Mouse (Mus musculus): ENCODE data around the gene Marc2. TPM values are rescaled to one million over a fixed set of nuclear protein-coding genes. Genes with fewer than 3 reads are reported as not detected.

The Marc2 gene
- polyA plus RNA-seq, 1 experiment from 2014 or later = 154 TPM

DNA sequence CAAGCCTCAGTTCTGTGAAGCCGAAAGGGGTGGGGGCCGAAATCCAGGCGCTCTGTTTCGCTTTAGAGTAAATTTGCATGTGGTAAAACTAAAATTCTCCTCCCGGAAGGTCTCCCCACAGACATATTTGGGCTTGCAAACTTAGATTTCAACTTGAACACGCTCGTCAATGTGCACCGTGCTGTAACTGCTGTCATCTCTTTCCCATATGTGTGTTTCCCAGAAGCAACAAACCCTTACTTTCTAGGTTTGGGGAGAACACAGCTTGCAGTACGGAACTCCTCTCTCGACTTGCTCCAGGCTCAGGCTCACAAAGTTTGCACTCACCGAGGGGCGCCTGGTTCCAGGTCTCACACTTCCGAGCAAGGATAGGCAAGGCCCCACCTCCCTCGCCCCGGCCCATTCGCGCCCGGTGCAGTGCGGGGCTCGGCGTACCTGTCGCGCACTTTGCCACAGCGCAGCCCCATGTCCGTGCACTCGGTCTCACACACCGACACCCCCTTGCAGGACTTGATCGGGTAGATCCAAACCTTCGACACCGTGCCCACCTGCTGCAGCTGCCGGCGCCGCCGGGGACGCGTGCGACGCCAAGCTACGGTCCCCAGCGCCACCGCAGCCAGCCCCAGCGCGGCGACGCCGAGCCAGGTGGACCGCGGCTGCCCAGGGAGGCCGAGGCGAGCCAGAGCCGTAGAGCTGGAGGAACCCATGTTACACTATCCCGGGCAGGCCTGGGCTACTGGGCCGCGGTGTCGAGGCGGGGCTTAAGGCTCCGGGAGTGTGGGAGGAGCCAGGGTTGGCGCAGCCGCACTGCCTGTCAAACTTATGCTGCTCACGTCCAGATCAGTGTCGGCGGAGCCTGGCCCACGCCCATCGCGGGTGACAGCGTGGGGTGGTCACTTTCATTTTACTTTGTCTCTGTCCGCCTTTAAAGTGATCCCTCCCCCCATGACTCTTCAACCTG is 860 bp downstream of the Marc2 start:
- Histone ChIP-seq H3K4me3 (ENCODE audit: low read length) (peak overlapping the region; percentile 93), H3K4me1 (replicated peaks; ENCODE audit: control insufficient read depth, insufficient read depth, low read length) (peaks cover 15% of the 10 kb centered on the region), H3K27ac (ENCODE audit: low read length) (peak overlapping the region; percentile 91), H3K9ac (ENCODE audit: low read length) (peak overlapping the region; percentile 94), H3K27me3 (ENCODE audit: control insufficient read depth, insufficient read depth, low read depth, low read length) (no peaks in the 10 kb centered on the region), H3K36me3 (ENCODE audit: control insufficient read depth, insufficient read depth, low read length) (peaks cover under 1% of the 10 kb centered on the region; the same call in 1 of the 2 replicates), H3K4me2 (ENCODE audit: low read depth, low read length) (peak overlapping the region; percentile 67), H3K9me3 (ENCODE audit: control insufficient read depth, low read length) (no peaks in the 10 kb centered on the region)
- under 1% methylated on average over 67 of the region's 67 CpGs for WGBS
- peak; percentile 99 for ATAC-seq (ENCODE audit: low read depth)

- H3K36me3 ChIP-seq (ENCODE audit: control insufficient read depth, insufficient read depth, low read length) = peaks cover 3% of the 10 kb centered on the region; the same call in 1 of the 2 replicates
- H3K4me3 ChIP-seq (ENCODE audit: low read length) = peak overlapping the region; percentile 93
- no peak for ATAC-seq (ENCODE audit: low read depth)
- peaks cover 15% of the 10 kb centered on the region for H3K4me1 ChIP-seq (replicated peaks; ENCODE audit: control insufficient read depth, insufficient read depth, low read length)
- peak overlapping the region; percentile 91 for H3K27ac ChIP-seq (ENCODE audit: low read length)
- peak overlapping the region; percentile 67 for H3K4me2 ChIP-seq (ENCODE audit: low read depth, low read length)
- no peaks in the 10 kb centered on the region for H3K9me3 ChIP-seq (ENCODE audit: control insufficient read depth, low read length)
- H3K9ac ChIP-seq (ENCODE audit: low read length) = peak overlapping the region; percentile 94
- 18% methylated on average over 15 of the region's 15 CpGs for WGBS
- no peaks in the 10 kb centered on the region for H3K27me3 ChIP-seq (ENCODE audit: control insufficient read depth, insufficient read depth, low read depth, low read length)
Observed at GRCm38 (mm10) chr1:184844326-184845066, 1.8 kb downstream of the Marc2 start.

DNA sequence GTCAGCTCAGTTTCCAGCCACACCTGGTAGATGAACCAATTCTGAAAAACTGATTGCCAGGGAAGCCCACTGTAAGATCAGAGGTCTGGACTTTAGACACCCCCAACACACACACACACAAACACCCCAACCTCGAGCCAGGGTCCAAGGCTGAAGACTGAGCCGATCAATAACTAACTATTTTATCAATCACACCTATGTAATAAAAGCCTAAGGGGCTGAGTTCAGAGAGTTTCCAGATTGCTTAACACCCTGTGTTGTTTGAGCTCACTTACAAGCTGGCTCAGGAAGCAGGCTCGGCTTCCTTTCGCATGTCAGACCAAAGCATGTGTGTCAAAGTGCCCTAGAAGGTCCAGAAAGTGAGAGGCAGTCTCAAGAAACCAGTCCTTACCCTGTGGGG is 8.6 kb downstream of the Marc2 start:
- WGBS = 71% methylated on average over 4 of the region's 4 CpGs
- no peak overlapping the region for H3K9ac ChIP-seq (ENCODE audit: low read length)

DNA sequence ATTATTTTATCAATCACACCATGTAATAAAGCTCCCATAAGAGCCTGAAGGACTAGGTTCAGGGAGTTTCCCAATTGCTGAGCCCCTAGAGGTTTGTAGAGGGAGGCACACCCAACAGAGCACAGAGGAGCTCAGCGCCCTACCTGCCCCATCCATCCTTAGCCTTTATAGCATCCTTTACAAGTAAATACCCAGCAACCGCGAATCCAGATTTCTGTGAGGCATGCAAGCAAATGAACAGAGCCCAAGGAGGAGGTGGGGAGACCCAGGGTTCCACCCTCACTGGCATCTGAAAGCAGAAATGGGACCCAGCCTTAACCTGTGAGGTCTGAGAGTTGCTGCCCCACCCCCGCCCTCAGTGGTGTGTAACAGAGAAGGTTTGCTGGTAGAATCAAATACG is 9.9 kb downstream of the Marc2 start:
- no peak for ATAC-seq (ENCODE audit: low read depth)
- WGBS = 76% methylated on average over 5 of the region's 5 CpGs
- Histone ChIP-seq H3K27ac (ENCODE audit: low read length) (no peak overlapping the region), H3K9ac (ENCODE audit: low read length) (no peak overlapping the region), H3K4me1 (replicated peaks; ENCODE audit: control insufficient read depth, insufficient read depth, low read length) (no peaks in the 10 kb centered on the region), H3K9me3 (ENCODE audit: control insufficient read depth, low read length) (no peaks in the 10 kb centered on the region), H3K27me3 (ENCODE audit: control insufficient read depth, insufficient read depth, low read depth, low read length) (no peaks in the 10 kb centered on the region), H3K4me3 (ENCODE audit: low read length) (no peak overlapping the region), H3K4me2 (ENCODE audit: low read depth, low read length) (no peak overlapping the region), H3K36me3 (ENCODE audit: control insufficient read depth, insufficient read depth, low read length) (peaks cover 26% of the 10 kb centered on the region)

More for the DNA sequence above, 8.6 kb downstream of the Marc2 start:
- ATAC-seq (ENCODE audit: low read depth) = no peak
- no peak overlapping the region for H3K27ac ChIP-seq (ENCODE audit: low read length)
- H3K27me3 ChIP-seq (ENCODE audit: control insufficient read depth, insufficient read depth, low read depth, low read length) = no peaks in the 10 kb centered on the region
- H3K4me3 ChIP-seq (ENCODE audit: low read length) = no peak overlapping the region
- H3K4me1 ChIP-seq (replicated peaks; ENCODE audit: control insufficient read depth, insufficient read depth, low read length) = no peaks in the 10 kb centered on the region
- H3K4me2 ChIP-seq (ENCODE audit: low read depth, low read length) = no peak overlapping the region
- H3K36me3 ChIP-seq (ENCODE audit: control insufficient read depth, insufficient read depth, low read length) = peaks cover 14% of the 10 kb centered on the region
- no peaks in the 10 kb centered on the region for H3K9me3 ChIP-seq (ENCODE audit: control insufficient read depth, low read length)

GRCm38 (mm10) chr1:184833499-184833898 is 12.8 kb downstream of the Marc2 start:
- Histone ChIP-seq H3K9ac (ENCODE audit: low read length) (no peak overlapping the region), H3K27ac (ENCODE audit: low read length) (no peak overlapping the region), H3K9me3 (ENCODE audit: control insufficient read depth, low read length) (no peaks in the 10 kb centered on the region), H3K4me3 (ENCODE audit: low read length) (no peak overlapping the region), H3K4me1 (replicated peaks; ENCODE audit: control insufficient read depth, insufficient read depth, low read length) (no peaks in the 10 kb centered on the region), H3K36me3 (ENCODE audit: control insufficient read depth, insufficient read depth, low read length) (peaks cover 31% of the 10 kb centered on the region), H3K27me3 (ENCODE audit: control insufficient read depth, insufficient read depth, low read depth, low read length) (no peaks in the 10 kb centered on the region), H3K4me2 (ENCODE audit: low read depth, low read length) (no peak overlapping the region)
- WGBS = 84% methylated on average over 7 of the region's 7 CpGs
- no peak for ATAC-seq (ENCODE audit: low read depth)

GRCm38 (mm10) chr1:184832211-184832610 is 14.0 kb downstream of the Marc2 start:
- Histone ChIP-seq H3K36me3 (ENCODE audit: control insufficient read depth, insufficient read depth, low read length) (peaks cover 31% of the 10 kb centered on the region), H3K27ac (ENCODE audit: low read length) (no peak overlapping the region), H3K4me2 (ENCODE audit: low read depth, low read length) (no peak overlapping the region), H3K27me3 (ENCODE audit: control insufficient read depth, insufficient read depth, low read depth, low read length) (no peaks in the 10 kb centered on the region), H3K9me3 (ENCODE audit: control insufficient read depth, low read length) (no peaks in the 10 kb centered on the region), H3K4me1 (replicated peaks; ENCODE audit: control insufficient read depth, insufficient read depth, low read length) (no peaks in the 10 kb centered on the region), H3K4me3 (ENCODE audit: low read length) (no peak overlapping the region), H3K9ac (ENCODE audit: low read length) (no peak overlapping the region)
- 82% methylated on average over 10 of the region's 10 CpGs for WGBS
- no peak for ATAC-seq (ENCODE audit: low read depth)

GRCm38 (mm10) chr1:184829897-184830296 is 16.4 kb downstream of the Marc2 start:
- H3K36me3 ChIP-seq (ENCODE audit: control insufficient read depth, insufficient read depth, low read length) = peaks cover 24% of the 10 kb centered on the region

DNA sequence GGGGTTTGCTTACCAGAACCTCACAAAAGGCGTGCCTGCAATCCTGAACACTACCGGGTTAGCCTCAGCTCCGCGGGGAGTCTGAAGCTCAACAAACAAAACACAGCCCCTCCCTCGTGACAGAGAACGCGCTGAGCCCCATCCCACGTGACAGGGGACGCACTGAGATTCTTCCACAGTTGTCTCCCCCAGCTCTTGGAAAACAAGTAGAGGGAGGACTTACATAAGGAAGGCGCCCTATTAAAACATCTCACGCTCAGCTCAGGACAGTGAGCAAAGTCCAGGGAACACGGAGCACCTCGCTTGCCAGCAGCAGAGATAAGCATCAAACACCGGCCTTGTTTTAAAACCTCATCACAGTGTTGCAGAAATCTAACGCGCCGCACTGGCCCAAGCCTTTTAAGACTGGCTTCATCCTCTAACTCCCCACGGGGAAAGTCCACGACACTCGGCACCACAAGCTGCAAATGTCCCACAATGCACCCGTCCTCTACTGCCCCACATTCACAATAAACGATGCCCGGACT is 19.0 kb downstream of the Marc2 start:
- no peaks in the 10 kb centered on the region for H3K9me3 ChIP-seq (ENCODE audit: control insufficient read depth, low read length)
- H3K27me3 ChIP-seq (ENCODE audit: control insufficient read depth, insufficient read depth, low read depth, low read length) = no peaks in the 10 kb centered on the region
- H3K36me3 ChIP-seq (ENCODE audit: control insufficient read depth, insufficient read depth, low read length) = peaks cover 16% of the 10 kb centered on the region
- no peak for ATAC-seq (ENCODE audit: low read depth)
- no peak overlapping the region for H3K27ac ChIP-seq (ENCODE audit: low read length)
- no peak overlapping the region for H3K9ac ChIP-seq (ENCODE audit: low read length)
- WGBS = 26% methylated on average over 23 of the region's 23 CpGs
- H3K4me2 ChIP-seq (ENCODE audit: low read depth, low read length) = peak overlapping the region; percentile 21; the same call in 1 of the 2 replicates
- peaks cover 3% of the 10 kb centered on the region; the same call in 1 of the 2 replicates for H3K4me1 ChIP-seq (replicated peaks; ENCODE audit: control insufficient read depth, insufficient read depth, low read length)
- H3K4me3 ChIP-seq (ENCODE audit: low read length) = no peak overlapping the region

More at GRCm38 (mm10) chr1:184829897-184830296, 16.4 kb downstream of the Marc2 start:
- no peaks in the 10 kb centered on the region for H3K4me1 ChIP-seq (replicated peaks; ENCODE audit: control insufficient read depth, insufficient read depth, low read length)
- no peaks in the 10 kb centered on the region for H3K27me3 ChIP-seq (ENCODE audit: control insufficient read depth, insufficient read depth, low read depth, low read length)
- no peak overlapping the region for H3K27ac ChIP-seq (ENCODE audit: low read length)
- no peak overlapping the region for H3K4me2 ChIP-seq (ENCODE audit: low read depth, low read length)
- H3K9me3 ChIP-seq (ENCODE audit: control insufficient read depth, low read length) = no peaks in the 10 kb centered on the region
- 0 out of 2 replicates have a peak, but pooled peaks have one; percentile 9 for ATAC-seq (ENCODE audit: low read depth)
- no peak overlapping the region for H3K4me3 ChIP-seq (ENCODE audit: low read length)
- 82% methylated on average over 8 of the region's 8 CpGs for WGBS
- H3K9ac ChIP-seq (ENCODE audit: low read length) = no peak overlapping the region

GRCm38 (mm10) chr1:184825093-184825492 is 21.2 kb downstream of the Marc2 start:
- no peaks in the 10 kb centered on the region for H3K27me3 ChIP-seq (ENCODE audit: control insufficient read depth, insufficient read depth, low read depth, low read length)
- no peak overlapping the region for H3K4me3 ChIP-seq (ENCODE audit: low read length)
- H3K27ac ChIP-seq (ENCODE audit: low read length) = no peak overlapping the region
- 20% methylated on average over 11 of the region's 11 CpGs for WGBS
- H3K4me1 ChIP-seq (replicated peaks; ENCODE audit: control insufficient read depth, insufficient read depth, low read length) = peaks cover 3% of the 10 kb centered on the region; the same call in 1 of the 2 replicates
- no peak overlapping the region for H3K9ac ChIP-seq (ENCODE audit: low read length)
- ATAC-seq (ENCODE audit: low read depth) = peak; percentile 66; the same call in 1 of the 2 replicates
- no peaks in the 10 kb centered on the region for H3K9me3 ChIP-seq (ENCODE audit: control insufficient read depth, low read length)
- peaks cover 1% of the 10 kb centered on the region for H3K36me3 ChIP-seq (ENCODE audit: control insufficient read depth, insufficient read depth, low read length)
- H3K4me2 ChIP-seq (ENCODE audit: low read depth, low read length) = peak overlapping the region; percentile 26; the same call in 1 of the 2 replicates

Data from lung, embryonic 16.5 days (tissue).